Mouse (Mus musculus) midbrain, embryonic 12.5 days (tissue): Measurements from ENCODE around the gene Gne. TPM values are rescaled to one million over a fixed set of nuclear protein-coding genes. Genes with fewer than 3 reads are reported as not detected.
"Not testable (repeated sequence)": the region's sequence is repeated elsewhere in the genome, so short reads cannot be mapped to it uniquely, and the experiment has no call there.

Experiments
- ATAC-seq: fragments of 200-750 bp; cut with Nextera tagmentation; 2 replicates; pipeline ENCODE4 v1.8.0; 2017; ENCODE audit warnings: low read depth, moderate TSS enrichment, moderate library complexity; ENCODE audit not compliant: low FRiP score
- H3K27ac ChIP-seq: fragments of 300-500 bp; sonication (generic); replicated peaks from 2 replicates; pipeline ENCODE4 v1.5.1; 2016; ENCODE audit warnings: mild to moderate bottlenecking
- H3K27me3 ChIP-seq: fragments of 300-500 bp; sonication (generic); 2 replicates; pipeline ENCODE4 v1.6.1; 2016; ENCODE audit warnings: mild to moderate bottlenecking
- H3K36me3 ChIP-seq: fragments of 300-500 bp; sonication (generic); 2 replicates; pipeline ENCODE4 v1.6.1; 2016
- H3K4me1 ChIP-seq: fragments of 300-500 bp; sonication (generic); 2 replicates; pipeline ENCODE4 v1.6.1; 2016
- H3K4me2 ChIP-seq: fragments of 300-500 bp; sonication (generic); replicated peaks from 2 replicates; pipeline ENCODE4 v1.6.1; 2016; ENCODE audit warnings: mild to moderate bottlenecking, moderate library complexity
- H3K4me3 ChIP-seq: fragments of 300-500 bp; sonication (generic); 2 replicates; pipeline ENCODE4 v1.5.1; 2016; ENCODE audit warnings: mild to moderate bottlenecking
- H3K9ac ChIP-seq: fragments of 300-500 bp; sonication (generic); replicated peaks from 2 replicates; pipeline ENCODE4 v1.6.1; 2016; ENCODE audit warnings: mild to moderate bottlenecking, moderate library complexity
- H3K9me3 ChIP-seq: fragments of 300-500 bp; sonication (generic); 2 replicates; pipeline ENCODE4 v1.6.1; 2016; ENCODE audit warnings: mild to moderate bottlenecking
- WGBS: fragments of 180-500 bp; shearing (Covaris S2); methylation state at CpG from one replicate; pipeline ENCODE4 v1.1.7; 2016; 5-methylcytosine and 5-hydroxymethylcytosine counted together
- polyA plus RNA-seq: library from polyadenylated mRNA; unstranded; fragments of >200 nt; fragmentation: Nextera tagmentation; extraction: Ambion mirVana; gene quantifications from 2 replicates; pipeline ENCODE4 v1.2.1, GENCODE M21; 2016

Gne gene
- polyA plus RNA-seq, 1 experiment from 2014 or later = 15.6 TPM

GRCm38 (mm10) chr4:44043182-44043581 is 40.8 kb downstream of the Gne start:
- 95% methylated on average over 4 of the region's 4 CpGs for WGBS
- ATAC-seq, H3K4me3 ChIP-seq, H3K9me3 ChIP-seq, H3K4me1 ChIP-seq, H3K27ac ChIP-seq, H3K9ac ChIP-seq, H3K4me2 ChIP-seq: not testable (repeated sequence)
- peaks cover 71% of the 10 kb centered on the region for H3K27me3 ChIP-seq
- H3K36me3 ChIP-seq = peaks cover 36% of the 10 kb centered on the region

GRCm38 (mm10) chr4:44042429-44042828 is 41.5 kb downstream of the Gne start:
- ATAC-seq = no peak
- Histone ChIP-seq H3K9me3 (no peaks in the 10 kb centered on the region), H3K4me2 (no peak overlapping the region), H3K27ac (no peak overlapping the region), H3K27me3 (peaks cover 79% of the 10 kb centered on the region), H3K36me3 (peaks cover 36% of the 10 kb centered on the region), H3K4me1 (no peaks in the 10 kb centered on the region), H3K9ac (no peak overlapping the region), H3K4me3 (no peak overlapping the region)
- 95% methylated on average over 5 of the region's 5 CpGs for WGBS

- no peaks in the 10 kb centered on the region for H3K4me1 ChIP-seq
- 95% methylated on average over 4 of the region's 4 CpGs for WGBS
- no peaks in the 10 kb centered on the region for H3K9me3 ChIP-seq
- no peak overlapping the region for H3K4me2 ChIP-seq
- peaks cover 46% of the 10 kb centered on the region for H3K36me3 ChIP-seq
- peaks cover 82% of the 10 kb centered on the region for H3K27me3 ChIP-seq
- H3K9ac ChIP-seq = no peak overlapping the region
- no peak for ATAC-seq
- H3K27ac ChIP-seq = no peak overlapping the region
- H3K4me3 ChIP-seq = no peak overlapping the region
These were observed 43.2 kb downstream of the Gne start for GRCm38 (mm10) chr4:44040802-44041201.

GRCm38 (mm10) chr4:44036455-44036854 is 47.5 kb downstream of the Gne start:
- ATAC-seq = no peak
- H3K27me3 ChIP-seq = peaks cover 98% of the 10 kb centered on the region
- H3K36me3 ChIP-seq = peaks cover 54% of the 10 kb centered on the region

GRCm38 (mm10) chr4:44031521-44031920 is 52.5 kb downstream of the Gne start:
- no peak overlapping the region for H3K27ac ChIP-seq
- H3K9me3 ChIP-seq = no peaks in the 10 kb centered on the region
- H3K4me1 ChIP-seq = peaks cover 12% of the 10 kb centered on the region
- no peak for ATAC-seq
- H3K4me2 ChIP-seq = no peak overlapping the region
- H3K36me3 ChIP-seq = peaks cover 62% of the 10 kb centered on the region
- no peak overlapping the region for H3K4me3 ChIP-seq
- H3K9ac ChIP-seq = no peak overlapping the region
- 87% methylated on average over 5 of the region's 5 CpGs for WGBS
- H3K27me3 ChIP-seq = peaks cover 97% of the 10 kb centered on the region

More at GRCm38 (mm10) chr4:44036455-44036854, 47.5 kb downstream of the Gne start:
- no peaks in the 10 kb centered on the region for H3K9me3 ChIP-seq
- no peak overlapping the region for H3K9ac ChIP-seq
- WGBS = 75% methylated on average over 5 of the region's 5 CpGs
- no peak overlapping the region for H3K4me2 ChIP-seq
- H3K27ac ChIP-seq = no peak overlapping the region
- H3K4me3 ChIP-seq = no peak overlapping the region
- H3K4me1 ChIP-seq = no peaks in the 10 kb centered on the region

GRCm38 (mm10) chr4:44029661-44030066 is 54.3 kb downstream of the Gne start:
- ATAC-seq = no peak
- no peak overlapping the region for H3K9ac ChIP-seq
- no peak overlapping the region for H3K4me3 ChIP-seq
- no peak overlapping the region for H3K4me2 ChIP-seq
- 94% methylated on average over 15 of the region's 15 CpGs for WGBS
- H3K4me1 ChIP-seq = peaks cover 12% of the 10 kb centered on the region
- H3K36me3 ChIP-seq = peaks cover 77% of the 10 kb centered on the region
- H3K9me3 ChIP-seq = no peaks in the 10 kb centered on the region
- H3K27me3 ChIP-seq = peaks cover 97% of the 10 kb centered on the region
- no peak overlapping the region for H3K27ac ChIP-seq

GRCm38 (mm10) chr4:44028303-44029135 is 55.5 kb downstream of the Gne start:
- Histone ChIP-seq H3K9ac (no peak overlapping the region), H3K27me3 (peaks cover 99% of the 10 kb centered on the region), H3K27ac (peak overlapping the region; percentile 15; the same call in 1 of the 2 replicates), H3K4me3 (no peak overlapping the region), H3K9me3 (no peaks in the 10 kb centered on the region), H3K4me1 (peaks cover 12% of the 10 kb centered on the region), H3K36me3 (peaks cover 86% of the 10 kb centered on the region), H3K4me2 (no peak overlapping the region)
- ATAC-seq = peak; percentile 82
- WGBS = 11% methylated on average over 16 of the region's 16 CpGs

- Histone ChIP-seq H3K27me3 (peaks cover 99% of the 10 kb centered on the region), H3K36me3 (peaks cover 88% of the 10 kb centered on the region), H3K9ac (no peak overlapping the region), H3K27ac (no peak overlapping the region), H3K9me3 (no peaks in the 10 kb centered on the region), H3K4me1 (peaks cover 12% of the 10 kb centered on the region), H3K4me2 (no peak overlapping the region), H3K4me3 (no peak overlapping the region)
- ATAC-seq = no peak
- WGBS = 88% methylated on average over 6 of the region's 6 CpGs
These were observed 58.4 kb downstream of the Gne start for GRCm38 (mm10) chr4:44025570-44025969.

- 97% methylated on average over 6 of the region's 6 CpGs for WGBS
- Histone ChIP-seq H3K9ac (no peak overlapping the region), H3K4me3 (no peak overlapping the region), H3K9me3 (no peaks in the 10 kb centered on the region), H3K4me2 (no peak overlapping the region), H3K27me3 (peaks cover 99% of the 10 kb centered on the region), H3K4me1 (peaks cover 12% of the 10 kb centered on the region), H3K27ac (no peak overlapping the region), H3K36me3 (peaks cover 88% of the 10 kb centered on the region)
- ATAC-seq = no peak
These were observed 59.7 kb downstream of the Gne start for GRCm38 (mm10) chr4:44024241-44024640.

GRCm38 (mm10) chr4:44023681-44024080 is 60.3 kb downstream of the Gne start:
- no peak overlapping the region for H3K4me3 ChIP-seq
- peaks cover 9% of the 10 kb centered on the region for H3K4me1 ChIP-seq
- H3K4me2 ChIP-seq = no peak overlapping the region
- H3K36me3 ChIP-seq = peaks cover 94% of the 10 kb centered on the region
- peaks cover 99% of the 10 kb centered on the region for H3K27me3 ChIP-seq
- no peak overlapping the region for H3K27ac ChIP-seq
- no peaks in the 10 kb centered on the region for H3K9me3 ChIP-seq
- no peak overlapping the region for H3K9ac ChIP-seq
- no peak for ATAC-seq
- 96% methylated on average over 9 of the region's 9 CpGs for WGBS

- Histone ChIP-seq H3K27me3 (peaks cover 99% of the 10 kb centered on the region), H3K4me2 (no peak overlapping the region), H3K36me3 (peaks cover 91% of the 10 kb centered on the region), H3K9ac (no peak overlapping the region), H3K4me1 (peaks cover under 1% of the 10 kb centered on the region), H3K9me3 (no peaks in the 10 kb centered on the region), H3K27ac (no peak overlapping the region), H3K4me3 (no peak overlapping the region)
- ATAC-seq = no peak
- WGBS = 90% methylated on average over 11 of the region's 11 CpGs
These were observed 61.2 kb downstream of the Gne start for GRCm38 (mm10) chr4:44022766-44023165.

GRCm38 (mm10) chr4:44022323-44022722 is 61.7 kb downstream of the Gne start:
- Histone ChIP-seq H3K9ac (no peak overlapping the region), H3K27ac (no peak overlapping the region), H3K4me3 (no peak overlapping the region), H3K27me3 (peaks cover 99% of the 10 kb centered on the region), H3K4me2 (no peak overlapping the region), H3K4me1 (no peaks in the 10 kb centered on the region), H3K36me3 (peaks cover 86% of the 10 kb centered on the region), H3K9me3 (no peaks in the 10 kb centered on the region)
- ATAC-seq = no peak
- 86% methylated on average over 4 of the region's 4 CpGs for WGBS
